Mouse (Mus musculus): Measurements from ENCODE around the gene Smg9. TPM values are rescaled to one million over a fixed set of nuclear protein-coding genes. Genes with fewer than 3 reads are reported as not detected.

Smg9 gene
- total RNA-seq, 2 experiments from 2014 or later, result 12.8 to 14.9 TPM

DNA sequence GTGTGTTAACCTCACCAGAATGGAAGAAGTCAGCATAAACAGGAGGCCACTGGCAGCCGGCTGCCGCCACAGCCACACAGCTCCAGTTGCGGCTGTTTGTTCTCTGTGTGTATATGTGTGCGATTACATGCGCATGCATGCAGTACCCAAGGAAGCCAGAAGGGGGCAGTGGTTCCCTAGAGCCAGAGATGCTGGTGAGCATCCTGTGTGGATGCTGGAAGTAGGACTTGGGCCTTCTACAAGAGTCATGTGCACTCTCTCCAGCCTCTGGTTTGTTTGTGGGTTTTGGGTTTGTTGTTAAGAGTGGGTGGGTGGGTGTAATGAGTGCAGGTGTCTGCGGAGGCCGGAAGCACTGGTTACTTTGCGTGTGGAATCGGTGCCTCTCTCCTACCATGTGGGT lies 3.4 kb downstream of the Smg9 start:
- intact Hi-C loops (cut with DNase I), result no loop called here
- DNase-seq, result no peak

DNA sequence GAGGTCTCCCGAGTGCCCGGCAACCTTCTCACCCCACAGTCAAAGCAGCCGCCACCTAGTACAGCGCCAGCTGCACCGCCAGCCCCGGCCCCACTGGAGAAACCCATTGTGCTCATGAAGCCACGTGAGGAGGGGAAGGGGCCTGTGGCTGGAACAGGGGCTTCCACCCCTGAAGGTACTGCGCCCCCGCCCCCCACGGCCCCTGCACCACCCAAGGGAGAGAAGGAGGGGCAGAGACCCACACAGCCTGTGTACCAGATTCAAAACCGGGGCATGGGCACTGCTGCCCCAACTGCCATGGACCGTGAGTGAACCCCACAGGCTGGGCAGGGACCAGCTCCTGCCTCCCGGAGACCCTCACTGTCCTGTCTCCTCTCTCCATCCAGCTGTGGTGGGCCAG lies 6.2 kb downstream of the Smg9 start:
- intact Hi-C loops (cut with DNase I), result no loop called here
- no peak for DNase-seq

DNA sequence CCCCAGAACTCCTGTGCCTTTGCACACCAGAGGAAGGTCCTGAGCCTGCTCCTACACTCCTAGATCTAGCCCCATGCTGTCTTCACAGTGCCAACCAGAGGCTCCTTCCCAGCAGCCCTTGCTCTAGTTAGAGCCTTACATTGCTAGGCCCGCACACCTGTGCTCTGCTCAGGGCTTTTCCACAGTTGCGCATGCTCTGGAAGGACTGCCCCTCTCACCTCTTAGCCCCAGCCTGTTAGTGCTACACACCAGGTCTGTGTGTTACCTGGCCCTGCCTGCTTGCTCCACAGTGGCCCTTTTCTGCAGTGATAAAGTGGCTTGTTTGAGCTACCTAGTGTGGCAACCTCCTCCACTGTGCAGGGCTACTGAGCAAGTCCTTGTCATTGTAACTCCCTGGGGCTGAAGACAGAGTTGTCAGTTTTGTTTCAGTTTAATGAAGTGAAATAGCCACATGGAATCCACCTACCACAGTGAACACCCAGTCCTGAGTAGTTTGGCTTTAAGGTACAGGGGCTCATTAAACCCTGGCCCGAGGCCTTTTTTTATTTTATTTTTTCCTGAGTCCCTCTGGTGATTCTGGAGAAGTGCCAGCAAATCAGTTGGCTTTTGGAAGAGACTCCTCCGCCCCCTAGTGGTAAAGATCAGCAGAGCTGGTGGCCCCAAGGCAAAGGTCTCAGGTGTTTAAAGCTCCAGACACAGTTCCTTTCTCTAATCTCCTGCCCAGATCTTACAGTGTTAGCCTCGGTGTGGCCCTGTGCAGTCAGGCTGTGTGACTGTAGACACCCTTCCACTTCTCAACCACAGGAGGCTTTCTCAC lies 7.3 kb downstream of the Smg9 start:
- DNase-seq, result peak; percentile 75 to 85
- intact Hi-C loops (cut with DNase I), result loop anchor here (1.0 kb wide), 1 partner anchor 41 kb away; no protein-coding TSS in a partner anchor

DNA sequence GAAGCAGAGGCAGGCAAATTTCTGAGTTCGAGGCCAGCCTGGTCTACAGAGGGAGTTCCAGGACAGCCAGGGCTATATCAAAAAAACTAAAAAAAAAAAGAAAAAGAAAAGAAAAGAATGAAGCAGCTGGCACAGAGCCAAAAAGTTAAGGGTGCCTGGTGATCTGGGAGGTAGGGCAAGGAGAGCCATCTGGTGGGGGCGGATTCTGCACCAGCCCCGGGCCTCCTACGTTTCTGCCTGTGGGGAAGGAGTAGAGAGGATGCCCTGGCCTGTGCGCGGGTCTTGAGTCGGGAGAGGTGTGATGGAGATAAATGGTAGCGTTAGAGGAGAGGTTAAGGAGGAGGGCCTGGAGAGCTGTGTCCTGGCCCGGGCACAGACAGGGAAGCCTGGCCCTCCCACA lies 8.8 kb downstream of the Smg9 start:
- intact Hi-C loops (cut with DNase I), result no loop called here
- no peak for DNase-seq

DNA sequence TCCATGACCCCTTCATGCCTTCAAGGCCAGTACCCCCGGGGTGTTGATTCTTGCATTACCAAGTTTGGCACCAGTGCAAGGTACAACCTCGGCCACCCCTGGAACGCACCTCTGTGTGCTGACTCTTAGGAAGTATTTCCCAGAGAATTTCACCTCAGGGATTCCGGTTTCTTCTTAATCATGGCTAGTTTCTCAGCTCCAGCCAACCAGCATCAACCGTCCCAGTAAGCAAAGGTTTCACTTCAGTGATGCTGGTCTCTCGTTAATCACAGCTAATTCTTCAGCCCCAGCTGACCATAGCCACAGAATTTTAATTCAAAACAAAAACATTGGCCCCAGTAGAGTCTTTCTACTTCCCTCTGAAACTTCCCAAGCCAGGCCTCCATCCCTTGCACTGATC lies 10.7 kb downstream of the Smg9 start:
- intact Hi-C loops (cut with DNase I), result no loop called here
- no peak for DNase-seq

DNA sequence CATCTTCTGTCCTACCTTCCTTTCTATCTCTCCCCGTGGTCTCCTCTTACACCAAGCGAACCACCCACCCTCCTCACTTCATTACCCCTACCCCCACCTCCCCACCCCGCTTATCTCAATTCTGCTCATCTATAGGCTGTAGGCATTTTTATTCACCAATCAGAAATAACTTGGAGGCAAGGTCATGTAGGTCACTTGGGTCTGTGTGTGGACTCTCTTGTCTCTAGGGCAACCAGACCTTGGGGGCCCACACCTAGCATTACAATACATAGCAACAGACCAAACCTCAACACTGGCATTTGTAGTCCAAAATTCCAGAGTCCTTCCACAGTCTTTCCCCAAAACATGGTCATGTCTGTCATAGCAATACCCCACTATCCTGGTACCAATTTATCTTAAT lies 11.4 kb downstream of the Smg9 start:
- intact Hi-C loops (cut with DNase I), result no loop called here
- no peak for DNase-seq

DNA sequence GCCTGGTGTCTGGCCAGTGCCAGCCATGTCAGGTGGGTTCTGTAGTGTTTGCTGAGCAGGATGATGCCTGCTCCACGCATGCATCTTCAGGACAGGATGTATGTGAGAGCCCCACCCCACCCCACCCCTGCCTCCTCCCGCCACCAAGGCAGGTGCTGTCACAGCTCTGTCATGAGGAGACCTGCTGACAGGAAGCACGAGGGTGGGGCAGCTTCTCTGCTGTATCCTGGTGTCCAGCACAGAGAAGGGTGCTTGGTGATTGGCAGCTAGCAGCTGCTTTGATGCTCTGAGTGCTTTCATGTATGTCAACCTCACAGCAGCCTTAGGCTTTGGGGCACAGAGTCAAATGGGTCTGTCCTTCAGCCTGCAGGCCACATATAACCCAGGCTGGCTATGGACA lies 14.2 kb downstream of the Smg9 start:
- DNase-seq, result no peak
- intact Hi-C loops (cut with DNase I), result no loop called here

DNA sequence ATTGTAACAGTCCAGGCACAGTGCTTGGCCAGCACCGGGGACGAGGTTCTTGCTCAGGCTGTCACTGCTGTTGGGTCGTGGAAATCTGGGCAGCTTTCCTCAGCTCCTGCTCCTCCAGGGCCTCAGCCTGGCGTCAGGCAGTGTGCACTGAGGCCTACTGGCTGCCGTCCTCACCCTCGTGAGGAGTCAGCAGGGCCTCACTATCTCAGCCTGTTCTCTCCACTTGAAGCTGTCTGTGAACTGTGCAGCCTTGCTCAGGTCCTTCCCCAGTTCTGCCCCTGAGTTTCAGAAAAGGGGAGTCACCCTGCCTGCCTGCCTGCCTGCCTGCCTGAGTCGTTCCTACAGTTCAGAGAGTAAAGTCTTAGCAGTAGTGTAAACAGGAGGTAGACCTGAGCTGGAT lies 15.8 kb downstream of the Smg9 start:
- DNase-seq, result peak in 1 of 2 experiments; percentile 20
- intact Hi-C loops (cut with DNase I), result no loop called here

DNA sequence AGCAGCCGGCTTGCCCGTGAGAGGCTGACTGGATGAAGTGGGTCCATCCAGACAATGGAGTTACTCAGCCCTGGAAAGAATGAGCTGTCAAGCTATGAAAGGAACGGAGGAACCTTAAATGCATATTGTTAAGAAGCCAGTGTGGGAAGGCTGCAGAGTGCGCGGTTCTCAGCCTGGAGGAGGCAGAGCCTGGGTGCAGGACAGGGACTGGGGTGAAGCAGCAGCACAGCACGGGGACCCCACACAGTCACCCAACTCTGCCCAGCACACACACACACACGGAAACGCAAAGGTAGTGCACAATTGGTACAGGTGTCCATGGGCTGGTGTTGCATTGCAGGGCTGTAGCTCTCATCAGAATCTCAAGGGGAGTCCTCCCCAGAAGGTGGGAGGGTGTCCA lies 20.2 kb downstream of the Smg9 start:
- intact Hi-C loops (cut with DNase I), result no loop called here
- no peak for DNase-seq

DNA sequence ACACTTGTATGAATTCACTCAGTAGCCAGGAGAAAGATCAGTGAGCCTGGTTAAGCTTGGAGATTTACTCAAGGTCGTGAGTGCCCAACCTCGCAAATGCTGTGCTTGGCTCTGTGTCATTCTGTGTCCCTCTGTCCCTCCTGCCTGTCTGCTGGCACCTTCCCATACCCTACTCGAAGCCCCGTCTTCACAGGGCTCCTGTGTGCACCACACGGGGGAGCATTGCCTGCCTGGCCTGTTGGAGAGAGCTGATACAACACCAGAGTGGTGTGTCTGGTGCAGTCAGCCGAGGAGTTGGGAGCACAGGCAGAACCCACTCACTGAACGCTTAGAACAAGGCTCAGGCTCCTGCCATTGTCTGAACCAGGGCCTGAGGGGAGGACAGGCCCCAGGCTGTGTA lies 22.2 kb downstream of the Smg9 start:
- intact Hi-C loops (cut with DNase I), result no loop called here
- no peak for DNase-seq

DNA sequence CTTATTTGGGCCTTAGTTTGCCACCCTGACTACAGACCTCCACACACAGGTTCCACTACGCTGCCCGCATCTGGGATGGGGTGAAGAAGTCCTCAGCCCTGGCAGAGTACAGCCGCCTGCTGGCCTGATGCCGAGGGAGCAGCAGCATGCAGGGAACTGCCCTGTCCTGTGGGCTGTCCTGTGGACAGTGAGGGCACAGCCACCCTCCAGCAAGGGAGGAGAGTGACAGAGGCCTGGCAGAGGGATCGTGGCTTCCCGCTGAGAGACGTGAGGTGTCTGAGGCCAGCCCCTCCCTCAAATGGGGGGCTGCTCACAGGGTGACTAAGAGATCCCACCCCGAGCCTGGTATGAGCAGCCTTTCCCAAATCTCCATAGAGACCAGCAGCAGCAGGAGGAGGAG lies 22.8 kb downstream of the Smg9 start:
- intact Hi-C loops (cut with DNase I), result no loop called here
- DNase-seq, result no peak

DNA sequence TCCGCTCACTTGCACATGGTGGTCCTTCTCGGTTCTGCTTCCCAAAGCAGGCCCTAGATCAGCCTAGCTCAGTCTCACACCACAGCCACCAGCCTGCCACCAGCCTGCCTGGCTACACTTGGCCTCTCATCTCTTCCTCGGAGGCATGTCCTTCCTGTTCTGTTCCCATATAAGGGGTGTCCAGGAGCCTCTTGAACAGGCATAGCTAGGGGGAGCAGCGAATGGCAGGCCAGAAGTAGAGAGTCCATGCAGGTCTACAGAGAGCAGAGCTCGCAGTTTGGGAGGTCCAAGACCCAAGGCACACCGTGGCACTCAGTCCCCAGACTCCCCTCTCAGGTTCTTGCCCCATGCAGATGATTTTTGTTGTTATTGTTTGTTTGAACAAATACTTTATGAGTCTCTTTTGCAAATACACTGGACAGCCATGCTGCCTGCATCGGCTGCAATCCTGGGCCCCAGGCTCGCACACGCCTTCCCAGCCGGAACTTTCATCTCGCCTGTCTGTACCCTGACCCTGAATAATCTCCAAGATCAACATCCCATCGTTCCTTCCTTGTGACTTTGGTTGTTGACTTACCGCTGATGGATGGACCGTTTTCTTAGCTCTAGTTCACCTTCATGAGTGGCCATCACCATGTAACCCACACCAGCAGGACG lies 23.8 kb downstream of the Smg9 start:
- intact Hi-C loops (cut with DNase I), result no loop called here
- DNase-seq, result no peak

DNA sequence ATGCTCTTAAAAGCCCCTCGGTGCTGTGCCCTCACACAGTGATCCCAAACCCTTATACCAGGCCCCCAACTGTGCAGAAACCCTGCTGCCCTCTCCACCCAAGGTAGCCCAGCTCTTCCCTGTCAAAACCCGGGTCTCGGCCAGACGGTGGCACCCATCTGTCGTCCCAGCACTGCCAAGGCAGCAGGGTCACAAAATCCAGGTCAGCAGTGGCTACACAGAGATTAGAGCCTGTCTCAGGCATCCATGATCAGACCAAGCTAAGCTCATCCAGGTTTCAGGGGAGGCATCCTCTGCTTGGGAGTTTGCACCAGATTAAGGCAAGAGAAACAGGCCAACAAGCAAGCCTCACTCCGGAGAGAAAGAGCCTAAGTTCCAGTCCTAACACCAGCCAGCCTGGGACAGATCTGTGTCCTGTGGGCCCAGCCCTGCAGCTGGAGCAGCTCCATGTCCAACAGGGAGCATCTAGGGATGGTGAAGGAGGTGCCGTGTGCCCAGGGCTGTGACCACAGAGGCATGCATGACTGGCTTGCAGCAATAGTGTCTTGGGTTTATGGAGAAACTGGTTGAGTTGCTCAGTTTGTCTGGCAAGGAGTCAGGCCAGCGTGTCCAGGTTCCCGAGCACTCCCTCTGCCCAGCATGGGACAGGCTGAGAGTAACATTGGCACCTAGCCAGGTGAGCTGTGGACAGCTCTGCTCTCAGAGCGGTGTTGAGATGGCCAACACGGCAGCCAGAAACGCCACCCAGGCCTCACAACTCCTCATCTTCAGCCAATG lies 24.7 kb downstream of the Smg9 start:
- intact Hi-C loops (cut with DNase I), result no loop called here
- peak; percentile 75 to 76 for DNase-seq

DNA sequence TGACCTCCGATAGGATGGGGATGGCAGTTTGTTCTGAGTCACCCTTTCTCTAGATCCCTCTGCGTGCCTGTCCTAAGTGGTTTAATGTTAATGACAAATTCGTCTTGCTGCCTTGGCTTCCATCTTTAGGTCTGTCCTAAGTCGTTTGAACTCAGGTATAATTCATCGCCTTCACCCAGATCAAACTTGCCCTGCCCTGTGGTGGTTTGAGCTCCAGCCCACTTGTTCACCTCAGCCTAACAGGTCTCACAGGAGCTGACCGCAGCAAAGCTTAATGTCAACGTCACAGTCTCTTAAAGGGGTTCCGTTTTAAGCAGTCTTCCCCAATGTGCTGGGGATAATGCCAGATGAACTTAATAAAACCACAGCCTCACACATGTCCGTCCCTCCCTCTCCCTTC lies 26.5 kb downstream of the Smg9 start:
- intact Hi-C loops (cut with DNase I), result no loop called here
- no peak for DNase-seq

DNA sequence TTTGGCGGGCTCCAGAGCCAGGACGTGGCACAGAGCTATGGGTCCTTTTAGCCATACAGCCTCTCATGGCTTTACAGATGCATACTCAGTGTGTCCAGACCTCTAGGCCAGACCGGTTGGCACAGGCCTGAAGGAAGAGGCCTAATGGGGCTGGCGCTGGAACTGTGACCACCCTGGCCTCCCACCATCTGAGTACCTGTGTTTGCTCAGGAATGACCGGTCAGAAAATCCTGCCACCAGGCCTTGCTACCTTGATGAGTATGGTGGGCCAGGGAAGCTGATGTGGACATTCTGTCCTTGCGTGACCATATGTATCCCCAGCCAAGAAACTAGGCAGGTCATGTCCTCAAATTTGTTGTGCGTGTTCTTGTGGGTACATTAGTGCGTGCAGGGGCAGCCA lies 27.7 kb downstream of the Smg9 start:
- intact Hi-C loops (cut with DNase I), result no loop called here
- no peak for DNase-seq

DNA sequence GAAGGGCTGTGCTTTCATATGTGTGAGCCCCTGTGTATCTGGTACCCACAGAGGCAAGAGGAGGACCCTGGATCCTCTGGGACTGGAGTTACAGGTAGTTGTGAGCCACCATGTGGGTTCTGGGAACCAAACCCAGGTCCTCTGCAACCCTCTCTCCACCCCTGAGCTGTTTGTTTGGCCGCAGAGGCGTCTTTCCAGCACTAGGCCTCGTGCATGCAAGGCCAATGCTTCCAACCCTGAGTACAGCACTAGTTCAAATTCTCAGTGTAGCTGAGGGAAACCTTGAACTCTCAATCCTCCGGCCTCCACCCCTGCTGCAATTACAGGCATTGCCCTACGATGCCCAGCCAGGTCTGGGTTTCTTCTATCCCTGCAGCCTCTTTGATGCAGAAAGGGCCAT lies 29.3 kb downstream of the Smg9 start:
- DNase-seq, result no peak
- intact Hi-C loops (cut with DNase I), result no loop called here

DNA sequence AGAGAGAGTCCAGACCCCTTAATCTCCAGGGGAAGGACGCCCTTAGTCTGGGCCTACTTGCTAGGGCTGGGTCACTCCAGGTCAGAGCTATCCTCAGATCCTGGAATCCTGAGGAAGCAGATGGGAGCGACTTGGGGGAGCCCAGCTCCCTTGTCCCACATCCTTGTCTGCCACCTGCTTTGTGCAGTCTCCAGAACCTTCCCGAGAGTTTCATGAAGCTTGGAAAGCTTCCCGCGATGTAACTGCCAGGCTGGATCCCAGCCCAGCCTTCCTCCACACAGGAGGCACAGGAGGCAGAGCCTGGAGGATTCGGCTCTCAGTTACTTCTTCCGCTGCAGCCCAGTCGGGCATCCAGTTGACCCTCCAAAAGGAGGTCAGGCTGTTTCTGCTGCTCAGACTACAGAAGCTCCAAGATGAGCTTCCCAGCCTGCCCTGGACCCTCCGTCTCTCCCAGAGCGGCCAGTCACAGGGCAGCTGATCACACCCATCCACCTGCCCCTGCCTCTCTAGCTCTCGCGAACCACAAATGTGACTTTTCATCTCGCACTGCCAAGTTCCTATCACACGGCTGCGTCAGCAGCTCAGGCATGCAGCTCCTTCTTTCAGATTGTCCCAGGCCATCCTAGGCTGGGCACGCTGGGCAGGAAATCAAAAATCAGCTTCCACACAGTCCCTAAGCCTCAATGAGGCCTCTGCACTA lies 30.1 kb downstream of the Smg9 start:
- intact Hi-C loops (cut with DNase I), result no loop called here
- DNase-seq, result peak; percentile 60 to 68

DNA sequence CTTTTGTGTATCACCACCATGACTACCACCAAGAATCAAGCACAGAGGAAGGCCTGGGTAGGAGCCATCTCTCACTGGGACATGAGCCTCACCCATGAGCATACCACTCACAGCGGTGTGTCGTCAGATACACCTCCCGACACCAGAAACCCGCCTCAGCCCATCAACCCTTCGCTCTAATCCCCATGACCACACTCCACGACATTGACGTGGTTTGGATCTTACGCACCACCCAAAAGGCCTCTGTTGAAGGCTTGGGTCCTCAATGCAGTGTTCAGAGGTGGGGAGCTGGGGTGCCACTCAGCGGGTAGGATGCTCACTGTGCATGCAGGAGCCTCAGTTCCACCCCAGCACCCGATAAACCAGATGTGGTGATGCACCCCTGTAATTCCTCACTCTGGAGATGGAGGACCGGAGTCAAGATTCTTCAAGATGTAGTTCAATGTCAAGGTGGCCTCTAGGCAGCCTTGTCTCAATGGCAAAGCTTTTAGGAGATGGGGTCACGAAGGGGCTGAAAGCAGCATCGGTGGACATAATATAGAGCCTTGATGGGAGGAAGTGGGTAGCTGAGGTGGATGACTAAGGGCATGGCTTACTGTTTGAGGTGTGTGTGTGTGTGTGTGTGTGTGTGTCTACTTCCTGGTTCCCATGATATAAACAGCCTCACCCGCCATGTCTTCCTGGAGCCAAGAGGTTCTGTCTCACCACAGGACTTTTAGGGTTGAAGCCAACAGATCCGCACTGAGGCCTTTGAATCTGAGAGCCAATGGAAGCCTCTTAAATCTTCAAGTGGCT lies 31.3 kb downstream of the Smg9 start:
- intact Hi-C loops (cut with DNase I), result no loop called here

DNA sequence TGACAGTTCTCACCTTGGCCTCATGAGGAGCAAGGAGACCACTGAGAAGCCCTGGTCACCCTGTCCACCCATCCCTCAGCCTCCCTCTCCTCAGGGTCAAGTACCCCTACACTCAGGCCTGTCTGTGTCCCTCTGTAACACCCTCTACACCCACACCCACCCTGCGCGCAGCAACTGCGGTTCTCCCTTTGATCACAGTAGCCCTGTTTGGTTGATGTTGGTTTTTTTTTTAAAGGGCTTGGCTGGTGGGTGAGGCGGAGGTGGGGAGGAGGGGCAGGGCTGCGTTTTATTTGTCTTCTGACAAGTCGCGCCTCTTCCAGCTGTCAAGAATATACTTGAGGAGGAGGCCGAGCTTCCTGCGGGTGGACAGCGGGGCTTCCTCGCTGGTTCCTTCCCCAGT lies 32.3 kb downstream of the Smg9 start:
- intact Hi-C loops (cut with DNase I), result no loop called here
- no peak for DNase-seq

More for the DNA sequence above, 31.3 kb downstream of the Smg9 start:
- DNase-seq, result no peak

DNA sequence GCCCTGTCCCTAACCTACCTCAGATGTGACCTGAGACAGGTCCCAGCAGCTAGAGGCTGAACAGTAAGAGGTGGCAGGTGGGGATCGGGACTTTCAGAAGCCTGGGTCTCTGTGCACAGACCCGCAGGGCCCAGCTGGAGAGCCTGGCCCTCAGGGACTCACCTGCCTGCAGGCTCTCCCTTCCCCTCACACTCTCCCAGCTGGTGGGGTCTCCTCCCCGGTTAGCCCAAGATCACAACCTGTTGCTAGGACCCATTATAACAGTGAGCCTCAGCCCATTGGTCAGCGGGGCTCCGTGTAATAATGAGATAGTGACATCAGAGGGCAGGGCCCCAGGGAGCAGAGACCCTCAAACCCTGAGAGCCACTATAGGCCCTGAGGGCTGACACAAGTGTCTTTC lies 35.9 kb downstream of the Smg9 start:
- no peak for DNase-seq
- intact Hi-C loops (cut with DNase I), result no loop called here

Measured in heart, postnatal 10 days (tissue).